9 mouse cellular contexts compared by ENCODE assay signal in genomic region chr5:14522006-14522405, GRCm38 (mm10).
"Had no signal": no experiment of that assay in that cellular context is flagged by ENCODE, and none has a peak within 500 bp of the region (broad histone marks: within the 10 kb centered on the region; RNA-seq: fewer than 3 reads in every experiment).

No protein-coding gene starts in this region.

- DNase-seq: lung, adult 2 months; lung, postnatal 14 days; lung, postnatal 36 days; right cerebral cortex, postnatal 14 days; thymus, adult 2 months; thymus, postnatal 25 days had no signal

- ATAC-seq: lung, postnatal 0 days; midbrain, embryonic 13.5 days; midbrain, embryonic 15.5 days had no signal
